Mouse (Mus musculus) embryonic facial prominence, embryonic 11.5 days (tissue): ENCODE measurements around the gene Mtss1l. TPM values are rescaled to one million over a fixed set of nuclear protein-coding genes. Genes with fewer than 3 reads are reported as not detected.

Experiments used
- ATAC-seq: fragments of 200-750 bp; cut with Nextera tagmentation; replicated peaks from 2 replicates; pipeline ENCODE4 v1.8.0; 2017; ENCODE audit warnings: low read depth; ENCODE audit not compliant: insufficient number of reproducible peaks, low FRiP score, low TSS enrichment
- DNase-seq: peaks from one replicate; pipeline ENCODE4 v3.0.0-alpha.2; 2015; ENCODE audit warnings: low spot score
- H3K27ac ChIP-seq: fragments of 300-500 bp; sonication (generic); replicated peaks from 2 replicates; pipeline ENCODE4 v1.5.1; 2014; ENCODE audit warnings: mild to moderate bottlenecking, low read depth, low read length, control low read depth
- H3K27me3 ChIP-seq: fragments of 300-500 bp; sonication (generic); 2 replicates; pipeline ENCODE4 v1.6.1; 2014; ENCODE audit warnings: mild to moderate bottlenecking, low read length, moderate library complexity, mixed read lengths; ENCODE audit not compliant: control insufficient read depth, insufficient read depth
- H3K36me3 ChIP-seq: fragments of 300-500 bp; sonication (generic); replicated peaks from 2 replicates; pipeline ENCODE4 v1.6.1; 2014; ENCODE audit warnings: low read depth, mild to moderate bottlenecking, low read length, moderate library complexity, mixed read lengths; ENCODE audit not compliant: control insufficient read depth, insufficient read depth
- H3K4me1 ChIP-seq: fragments of 300-500 bp; sonication (generic); 2 replicates; pipeline ENCODE4 v1.6.1; 2014; ENCODE audit warnings: low read length, mixed read lengths; ENCODE audit not compliant: control insufficient read depth, insufficient read depth
- H3K4me2 ChIP-seq: fragments of 300-500 bp; sonication (generic); 2 replicates; pipeline ENCODE4 v1.6.1; 2014; ENCODE audit warnings: low read depth, mild to moderate bottlenecking, control low read depth, low read length, moderate library complexity
- H3K4me3 ChIP-seq: fragments of 300-500 bp; sonication (generic); 2 replicates; pipeline ENCODE4 v1.5.1; 2014; ENCODE audit warnings: low read depth, low read length, control low read depth
- H3K9ac ChIP-seq: fragments of 300-500 bp; sonication (generic); replicated peaks from 2 replicates; pipeline ENCODE4 v1.6.1; 2014; ENCODE audit warnings: mild to moderate bottlenecking, control low read depth, low read length
- H3K9me3 ChIP-seq: fragments of 300-500 bp; sonication (generic); replicated peaks from 2 replicates; pipeline ENCODE4 v1.6.1; 2016; ENCODE audit warnings: mild to moderate bottlenecking, low read length, inconsistent platforms, mixed read lengths; ENCODE audit not compliant: control insufficient read depth
- WGBS: fragments of 180-500 bp; shearing (Covaris S2); extraction: QIAGEN DNeasy Blood & Tissue Kit; methylation state at CpG from one replicate; pipeline ENCODE4 v1.1.7; 2014; 5-methylcytosine and 5-hydroxymethylcytosine counted together
- polyA plus RNA-seq: library from polyadenylated mRNA; unstranded; fragments of >200 nt; fragmentation: Nextera tagmentation; extraction: Ambion mirVana; gene quantifications from 2 replicates; pipeline ENCODE4 v1.2.1, GENCODE M21; 2014

The Mtss1l gene
- polyA plus RNA-seq, 1 experiment from 2014 or later = 12.7 TPM

- Histone ChIP-seq H3K27ac (no peak overlapping the region), H3K9ac (no peak overlapping the region), H3K27me3 (no peaks in the 10 kb centered on the region), H3K4me3 (no peak overlapping the region), H3K9me3 (no peaks in the 10 kb centered on the region), H3K36me3 (no peaks in the 10 kb centered on the region), H3K4me2 (no peak overlapping the region), H3K4me1 (no peaks in the 10 kb centered on the region)
- ATAC-seq (no peak), DNase-seq (no peak)
- WGBS = 66% methylated on average over 6 of the region's 6 CpGs
Measured at GRCm38 (mm10) chr8:110761988-110762387, 40.7 kb downstream of the Mtss1l start.

GRCm38 (mm10) chr8:110764671-110765070 lies 43.4 kb downstream of the Mtss1l start:
- Histone ChIP-seq H3K36me3 (no peaks in the 10 kb centered on the region), H3K27ac (no peak overlapping the region), H3K4me1 (no peaks in the 10 kb centered on the region), H3K4me2 (no peak overlapping the region), H3K9me3 (no peaks in the 10 kb centered on the region), H3K4me3 (no peak overlapping the region), H3K9ac (no peak overlapping the region), H3K27me3 (no peaks in the 10 kb centered on the region)
- 77% methylated on average over 3 of the region's 3 CpGs for WGBS
- no peak for DNase-seq
- ATAC-seq = no peak

- WGBS = 82% methylated on average over 6 of the region's 6 CpGs
- Histone ChIP-seq H3K4me3 (no peak overlapping the region), H3K27me3 (no peaks in the 10 kb centered on the region), H3K4me2 (no peak overlapping the region), H3K9ac (no peak overlapping the region), H3K4me1 (no peaks in the 10 kb centered on the region), H3K36me3 (no peaks in the 10 kb centered on the region), H3K9me3 (no peaks in the 10 kb centered on the region), H3K27ac (no peak overlapping the region)
- DNase-seq (no peak), ATAC-seq (no peak)
Measured at GRCm38 (mm10) chr8:110767261-110767660, 46.0 kb downstream of the Mtss1l start.

- no peak overlapping the region for H3K27ac ChIP-seq
- DNase-seq (no peak), ATAC-seq (no peak)
- H3K36me3 ChIP-seq = no peaks in the 10 kb centered on the region
- 66% methylated on average over 7 of the region's 7 CpGs for WGBS
- H3K4me3 ChIP-seq = no peak overlapping the region
- no peaks in the 10 kb centered on the region for H3K27me3 ChIP-seq
- H3K4me2 ChIP-seq = no peak overlapping the region
- H3K4me1 ChIP-seq = no peaks in the 10 kb centered on the region
- no peaks in the 10 kb centered on the region for H3K9me3 ChIP-seq
- no peak overlapping the region for H3K9ac ChIP-seq
Measured at GRCm38 (mm10) chr8:110772452-110772851, 51.2 kb downstream of the Mtss1l start.

- H3K36me3 ChIP-seq = no peaks in the 10 kb centered on the region
- no peak overlapping the region for H3K9ac ChIP-seq
- H3K4me3 ChIP-seq = no peak overlapping the region
- no peak overlapping the region for H3K27ac ChIP-seq
- H3K9me3 ChIP-seq = no peaks in the 10 kb centered on the region
- DNase-seq (peak; percentile 32), ATAC-seq (no peak)
- no peaks in the 10 kb centered on the region for H3K27me3 ChIP-seq
- no peak overlapping the region for H3K4me2 ChIP-seq
- H3K4me1 ChIP-seq = no peaks in the 10 kb centered on the region
- WGBS = 65% methylated on average over 3 of the region's 3 CpGs
Measured at GRCm38 (mm10) chr8:110774047-110774446, 52.8 kb downstream of the Mtss1l start.

GRCm38 (mm10) chr8:110774725-110775124 lies 53.4 kb downstream of the Mtss1l start:
- WGBS = 75% methylated on average over 6 of the region's 6 CpGs
- no peak for ATAC-seq
- Histone ChIP-seq H3K9me3 (no peaks in the 10 kb centered on the region), H3K27ac (no peak overlapping the region), H3K4me3 (no peak overlapping the region), H3K9ac (no peak overlapping the region), H3K36me3 (no peaks in the 10 kb centered on the region), H3K27me3 (no peaks in the 10 kb centered on the region), H3K4me1 (no peaks in the 10 kb centered on the region), H3K4me2 (no peak overlapping the region)
- DNase-seq = no peak

- Histone ChIP-seq H3K36me3 (no peaks in the 10 kb centered on the region), H3K4me1 (no peaks in the 10 kb centered on the region), H3K9ac (no peak overlapping the region), H3K27me3 (no peaks in the 10 kb centered on the region), H3K4me2 (no peak overlapping the region), H3K4me3 (no peak overlapping the region), H3K9me3 (no peaks in the 10 kb centered on the region), H3K27ac (no peak overlapping the region)
- no peak for DNase-seq
- ATAC-seq = no peak
- 74% methylated on average over 8 of the region's 8 CpGs for WGBS
Measured at GRCm38 (mm10) chr8:110775316-110775715, 54.0 kb downstream of the Mtss1l start.

GRCm38 (mm10) chr8:110775721-110776120 lies 54.4 kb downstream of the Mtss1l start:
- H3K27me3 ChIP-seq = no peaks in the 10 kb centered on the region
- no peak overlapping the region for H3K9ac ChIP-seq
- H3K4me2 ChIP-seq = no peak overlapping the region
- H3K4me3 ChIP-seq = no peak overlapping the region
- ATAC-seq (no peak), DNase-seq (no peak)
- H3K4me1 ChIP-seq = no peaks in the 10 kb centered on the region
- whole genome bisulfite sequencing = 84% methylated on average over 3 of the region's 3 CpGs
- H3K27ac ChIP-seq = no peak overlapping the region
- H3K9me3 ChIP-seq = no peaks in the 10 kb centered on the region
- H3K36me3 ChIP-seq = no peaks in the 10 kb centered on the region
